Mouse (Mus musculus) intestine, embryonic 14.5 days (tissue): ENCODE measurements around the gene Rps6ka2. TPM values are rescaled to one million over a fixed set of nuclear protein-coding genes. Genes with fewer than 3 reads are reported as not detected.
"Not testable (repeated sequence)": the region's sequence is repeated elsewhere in the genome, so short reads cannot be mapped to it uniquely, and the experiment has no call there.

Source experiments
- ATAC-seq: fragments of 200-750 bp; cut with Nextera tagmentation; replicated peaks from 2 replicates; pipeline ENCODE4 v1.8.0; 2017; ENCODE audit warnings: low read depth, moderate number of reproducible peaks, moderate TSS enrichment, moderate library complexity; ENCODE audit not compliant: low FRiP score, low TSS enrichment
- DNase-seq: peaks from one replicate; pipeline ENCODE4 v3.0.0-alpha.2; 2018; ENCODE audit warnings: low spot score
- H3K27ac ChIP-seq: fragments of 300-500 bp; sonication (generic); 2 replicates; pipeline ENCODE4 v1.5.1; 2014; ENCODE audit warnings: low read depth, mild to moderate bottlenecking, control low read depth
- H3K27me3 ChIP-seq: fragments of 300-500 bp; sonication (generic); replicated peaks from 2 replicates; pipeline ENCODE4 v1.6.1; 2014; ENCODE audit warnings: low read length, control low read depth; ENCODE audit not compliant: control insufficient read depth, insufficient read depth
- H3K36me3 ChIP-seq: fragments of 300-500 bp; sonication (generic); 2 replicates; pipeline ENCODE4 v1.6.1; 2014; ENCODE audit warnings: low read length, control low read depth; ENCODE audit not compliant: control insufficient read depth, insufficient read depth
- H3K4me1 ChIP-seq: fragments of 300-500 bp; sonication (generic); replicated peaks from 2 replicates; pipeline ENCODE4 v1.6.1; 2014; ENCODE audit warnings: low read length, control low read depth, mixed read lengths; ENCODE audit not compliant: control insufficient read depth, insufficient read depth
- H3K4me2 ChIP-seq: fragments of 300-500 bp; sonication (generic); 2 replicates; pipeline ENCODE4 v1.6.1; 2014; ENCODE audit warnings: low read length
- H3K4me3 ChIP-seq: fragments of 300-500 bp; sonication (generic); 2 replicates; pipeline ENCODE4 v1.5.1; 2014; ENCODE audit warnings: low read depth, low read length, control low read depth, mixed read lengths
- H3K9ac ChIP-seq: fragments of 300-500 bp; sonication (generic); 2 replicates; pipeline ENCODE4 v1.6.1; 2014; ENCODE audit warnings: mild to moderate bottlenecking, low read length
- H3K9me3 ChIP-seq: fragments of 300-500 bp; sonication (generic); 2 replicates; pipeline ENCODE4 v1.6.1; 2016; ENCODE audit warnings: low read length, control low read depth; ENCODE audit not compliant: control insufficient read depth
- WGBS: fragments of 180-500 bp; shearing (Covaris S2); extraction: QIAGEN DNeasy Blood & Tissue Kit; methylation state at CpG from one replicate; pipeline ENCODE4 v1.1.7; 2014; 5-methylcytosine and 5-hydroxymethylcytosine counted together
- polyA plus RNA-seq: library from polyadenylated mRNA; unstranded; fragments of >200 nt; fragmentation: Nextera tagmentation; extraction: Ambion mirVana; gene quantifications from 2 replicates; pipeline ENCODE4 v1.2.1, GENCODE M21; 2014

Rps6ka2 gene
- polyA plus RNA-seq, 1 experiment from 2014 or later = 15.1 TPM

DNA sequence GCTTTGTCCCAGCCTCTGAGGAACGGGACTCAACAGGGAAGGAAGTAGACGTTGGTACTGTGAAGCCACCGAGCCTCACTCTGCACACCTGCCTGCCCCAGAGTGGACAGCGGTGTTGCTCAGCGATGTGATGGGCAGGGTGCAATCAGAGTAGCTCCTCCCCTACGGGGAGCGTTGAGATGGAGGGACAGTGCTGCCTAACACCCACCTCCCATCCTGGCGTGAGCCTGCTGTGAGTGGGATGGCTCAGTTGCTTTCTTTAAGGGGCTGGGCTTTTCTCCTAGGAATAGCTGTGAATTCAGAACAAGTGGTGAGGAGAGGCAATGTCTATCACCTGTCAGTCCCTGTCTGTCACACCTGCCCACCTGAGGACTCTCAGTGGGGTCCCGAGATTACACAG, 12.3 kb downstream of the Rps6ka2 start:
- Histone ChIP-seq H3K9me3 (no peaks in the 10 kb centered on the region), H3K4me3 (no peak overlapping the region), H3K9ac (no peak overlapping the region), H3K27ac (no peak overlapping the region), H3K4me2 (no peak overlapping the region), H3K4me1 (no peaks in the 10 kb centered on the region), H3K36me3 (no peaks in the 10 kb centered on the region), H3K27me3 (no peaks in the 10 kb centered on the region)
- 52% methylated on average over 9 of the region's 9 CpGs for WGBS
- DNase-seq (no peak), ATAC-seq (no peak)

DNA sequence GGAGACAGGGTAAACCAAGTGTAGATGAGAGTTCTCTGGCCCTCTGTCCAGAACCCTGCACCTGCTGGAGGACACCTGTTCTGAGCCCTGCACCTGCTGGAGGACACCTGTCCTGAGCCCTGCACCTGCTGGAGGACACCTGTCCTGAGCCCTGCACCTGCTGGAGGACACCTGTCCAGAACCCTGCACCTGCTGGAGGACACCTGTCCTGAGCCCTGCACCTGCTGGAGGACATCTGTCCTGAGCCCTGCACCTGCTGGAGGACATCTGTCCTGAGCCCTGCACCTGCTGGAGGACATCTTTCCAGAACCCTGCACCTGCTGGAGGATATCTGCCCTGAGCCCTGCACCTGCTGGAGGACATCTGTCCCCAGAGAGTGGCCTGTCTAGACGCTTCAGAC, 17.1 kb downstream of the Rps6ka2 start:
- not testable (repeated sequence) for H3K36me3 ChIP-seq, H3K4me3 ChIP-seq, H3K27me3 ChIP-seq, H3K27ac ChIP-seq, DNase-seq, H3K4me1 ChIP-seq, H3K9me3 ChIP-seq, ATAC-seq, H3K9ac ChIP-seq, H3K4me2 ChIP-seq
- WGBS = 86% methylated on average over 1 of the region's 1 CpGs

GRCm38 (mm10) chr17:7189425-7189824, 19.5 kb downstream of the Rps6ka2 start:
- 87% methylated on average over 3 of the region's 3 CpGs for WGBS
- H3K9me3 ChIP-seq = no peaks in the 10 kb centered on the region
- H3K4me1 ChIP-seq = no peaks in the 10 kb centered on the region
- no peak overlapping the region for H3K4me2 ChIP-seq
- H3K36me3 ChIP-seq = no peaks in the 10 kb centered on the region
- ATAC-seq (no peak), DNase-seq (no peak)
- no peak overlapping the region for H3K27ac ChIP-seq
- H3K27me3 ChIP-seq = no peaks in the 10 kb centered on the region
- H3K9ac ChIP-seq = no peak overlapping the region
- H3K4me3 ChIP-seq = no peak overlapping the region

- Histone ChIP-seq H3K27ac (no peak overlapping the region), H3K4me2 (no peak overlapping the region), H3K36me3 (no peaks in the 10 kb centered on the region), H3K4me1 (no peaks in the 10 kb centered on the region), H3K27me3 (no peaks in the 10 kb centered on the region), H3K9me3 (no peaks in the 10 kb centered on the region), H3K4me3 (no peak overlapping the region), H3K9ac (no peak overlapping the region)
- DNase-seq (no peak), ATAC-seq (no peak)
- WGBS = 84% methylated on average over 10 of the region's 10 CpGs
Measured at GRCm38 (mm10) chr17:7189975-7190374, 20.1 kb downstream of the Rps6ka2 start.

DNA sequence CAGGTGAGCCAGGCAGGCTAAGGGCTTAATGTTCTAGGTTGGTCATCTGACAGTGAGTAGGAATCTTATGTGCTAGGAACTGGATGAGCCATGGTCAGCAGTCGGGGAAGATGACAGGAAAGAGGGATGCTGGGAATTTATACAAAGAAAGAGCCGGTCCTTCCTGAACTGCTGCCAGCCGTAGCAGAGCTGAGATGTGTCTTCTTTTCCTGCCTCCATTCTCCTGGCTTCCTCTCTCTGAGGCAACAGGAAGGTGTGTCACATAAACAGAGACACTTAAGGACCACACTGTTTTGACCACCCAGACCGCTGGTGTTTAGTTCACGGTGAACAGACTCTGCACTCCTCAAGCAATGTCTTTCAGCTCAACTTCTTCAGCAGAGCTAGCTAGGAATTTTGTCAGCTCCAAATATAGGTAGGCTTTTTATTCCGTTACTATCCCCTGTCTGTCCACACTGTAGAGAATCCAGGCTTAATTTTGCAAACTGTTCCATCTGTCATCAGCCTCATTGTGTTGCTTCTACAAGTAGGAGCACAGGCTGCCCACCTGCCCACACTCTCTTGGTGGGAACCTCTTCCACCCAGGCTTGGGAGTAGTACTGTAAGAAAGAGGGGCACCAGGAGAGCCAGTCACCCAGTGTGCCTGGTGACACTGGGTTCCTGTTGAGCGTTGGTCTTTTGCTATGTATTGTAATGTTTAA, 24.4 kb downstream of the Rps6ka2 start:
- Histone ChIP-seq H3K4me3 (no peak overlapping the region), H3K9ac (no peak overlapping the region), H3K9me3 (no peaks in the 10 kb centered on the region), H3K4me1 (0 out of 2 replicates have a peak, but pooled peaks cover 6% of the 10 kb centered on the region), H3K27ac (no peak overlapping the region), H3K27me3 (no peaks in the 10 kb centered on the region), H3K4me2 (no peak overlapping the region), H3K36me3 (no peaks in the 10 kb centered on the region)
- WGBS = 59% methylated on average over 7 of the region's 7 CpGs
- DNase-seq = no peak
- ATAC-seq = no peak

DNA sequence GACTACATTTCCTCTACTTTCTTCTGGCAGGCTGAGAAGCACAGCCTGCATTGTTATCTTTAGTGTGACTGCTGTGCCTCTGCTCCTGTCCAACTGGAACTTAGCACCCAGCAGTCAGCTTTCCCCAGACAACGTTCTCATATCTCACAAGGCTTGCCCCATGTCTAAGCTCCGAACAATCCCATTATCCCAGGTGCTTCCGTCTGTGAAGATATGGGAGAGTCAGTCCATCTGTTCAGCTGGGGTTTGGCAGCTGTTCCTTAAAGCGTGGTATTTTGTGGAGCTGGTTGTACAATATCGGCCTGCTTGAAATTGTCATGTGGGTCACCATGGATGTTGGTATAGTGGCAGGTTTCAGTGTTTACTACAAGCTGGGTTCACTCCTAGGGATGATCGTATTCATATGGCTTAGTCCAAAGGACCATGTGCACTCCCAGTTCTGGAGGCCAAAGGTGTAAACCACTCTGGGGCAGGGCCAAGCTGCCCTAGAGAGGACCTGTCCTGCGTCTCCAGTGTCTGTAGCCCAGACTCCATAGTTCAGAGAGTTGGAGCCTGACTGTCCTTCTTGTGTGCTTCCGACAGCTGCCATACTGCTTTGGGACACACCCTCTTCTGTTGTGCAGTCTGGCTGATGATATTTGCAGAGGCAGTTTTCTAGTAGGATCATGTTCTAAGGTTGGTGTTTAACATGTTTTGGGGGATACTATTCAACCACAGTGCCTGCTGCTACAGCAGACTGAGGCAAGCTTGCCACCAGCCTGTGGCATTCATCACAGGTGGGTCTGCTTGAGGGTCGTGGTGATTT, 27.4 kb downstream of the Rps6ka2 start:
- no peaks in the 10 kb centered on the region for H3K27me3 ChIP-seq
- H3K4me2 ChIP-seq = no peak overlapping the region
- 59% methylated on average over 9 of the region's 9 CpGs for WGBS
- no peaks in the 10 kb centered on the region for H3K9me3 ChIP-seq
- DNase-seq = no peak
- H3K36me3 ChIP-seq = no peaks in the 10 kb centered on the region
- 0 out of 2 replicates have a peak, but pooled peaks cover 6% of the 10 kb centered on the region for H3K4me1 ChIP-seq
- H3K9ac ChIP-seq = no peak overlapping the region
- no peak overlapping the region for H3K4me3 ChIP-seq
- no peak for ATAC-seq
- H3K27ac ChIP-seq = no peak overlapping the region

GRCm38 (mm10) chr17:7204771-7205406, 35.0 kb downstream of the Rps6ka2 start:
- Histone ChIP-seq H3K4me2 (no peak overlapping the region), H3K4me3 (no peak overlapping the region), H3K27ac (no peak overlapping the region), H3K27me3 (no peaks in the 10 kb centered on the region), H3K9ac (no peak overlapping the region), H3K9me3 (no peaks in the 10 kb centered on the region), H3K36me3 (no peaks in the 10 kb centered on the region), H3K4me1 (peaks cover 10% of the 10 kb centered on the region; the same call in 1 of the 2 replicates)
- 55% methylated on average over 11 of the region's 11 CpGs for WGBS
- no peak for ATAC-seq
- DNase-seq = no peak

DNA sequence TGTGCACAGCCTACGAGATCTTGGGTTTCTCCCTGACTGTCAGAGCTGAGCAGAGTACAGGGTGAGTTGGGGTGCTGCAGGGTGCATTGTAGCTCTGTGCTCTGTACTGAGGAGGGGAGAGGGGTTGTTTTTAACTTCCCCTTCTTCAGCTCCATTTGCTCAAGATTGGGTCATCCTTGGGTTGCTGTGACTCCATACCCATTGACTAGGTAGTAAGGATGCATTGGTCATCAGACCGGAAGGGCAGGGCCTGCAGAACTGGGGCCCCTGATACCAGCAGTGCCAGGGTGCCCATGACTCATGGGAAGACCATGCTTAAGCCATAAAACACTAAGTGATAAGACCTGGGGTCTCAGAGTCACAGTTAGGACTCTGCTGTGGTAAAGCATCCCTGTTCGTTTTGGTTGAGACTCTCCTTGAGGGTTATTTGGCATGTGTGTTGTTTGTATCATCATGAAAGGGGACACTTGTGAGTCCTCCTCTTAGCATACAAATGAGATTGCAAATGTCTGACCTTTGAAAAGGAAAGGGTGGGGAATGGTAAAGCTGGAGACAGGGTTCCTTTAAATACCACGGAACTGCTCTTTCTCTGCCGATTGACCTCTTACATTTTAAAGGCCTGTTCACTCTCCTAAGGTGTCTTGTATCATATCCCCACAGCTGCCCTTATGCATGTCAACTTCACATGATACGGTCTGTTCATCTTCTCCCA, 36.7 kb downstream of the Rps6ka2 start:
- DNase-seq (no peak), ATAC-seq (no peak)
- Histone ChIP-seq H3K9ac (no peak overlapping the region), H3K9me3 (no peaks in the 10 kb centered on the region), H3K27ac (no peak overlapping the region), H3K4me1 (peaks cover 10% of the 10 kb centered on the region; the same call in 1 of the 2 replicates), H3K27me3 (no peaks in the 10 kb centered on the region), H3K36me3 (no peaks in the 10 kb centered on the region), H3K4me3 (no peak overlapping the region), H3K4me2 (no peak overlapping the region)
- 76% methylated on average over 6 of the region's 6 CpGs for WGBS
